Mouse (Mus musculus) layer of hippocampus, adult 2 months (tissue): ENCODE measurements around the gene Capn5. TPM values are rescaled to one million over a fixed set of nuclear protein-coding genes. Genes with fewer than 3 reads are reported as not detected.
A peak's percentile ranks its signal among the peaks of the same experiment; 100 is the strongest.

Experiments used
- DNase-seq, 2 experiments: peaks; one replicate each; pipeline ENCODE4 v3.0.0; 2022; ENCODE audit warnings: low spot score in 2 of 2
- H3K27ac ChIP-seq: fragments of 200-600 bp; 2 replicates; pipeline ENCODE4 v1.8.1; 2022
- H3K4me3 ChIP-seq: fragments of 200-600 bp; 2 replicates; pipeline ENCODE4 v1.8.1; 2022; ENCODE audit warnings: mild to moderate bottlenecking
- CTCF ChIP-seq: fragments of 200-600 bp; conservative IDR thresholded peaks from 2 replicates; pipeline ENCODE4 v1.8.1; 2022; ENCODE audit warnings: antibody characterized with exemption, mild to moderate bottlenecking, moderate library complexity
- total RNA-seq, 2 experiments: library from RNA; stranded (reverse); gene quantifications; 2 replicates each; pipeline ENCODE4 v1.2.3; 2021

Capn5 gene
- total RNA-seq, 2 experiments from 2014 or later = 42.3 to 45.0 TPM

- Histone ChIP-seq H3K4me3 (no peak overlapping the region), H3K27ac (no peak overlapping the region)
- TF ChIP-seq CTCF = no peak
- DNase-seq = no peak
Observed at GRCm38 (mm10) chr7:98077453-98077852, 100.6 kb downstream of the Capn5 start.

- no peak overlapping the region for H3K27ac ChIP-seq
- no peak overlapping the region for H3K4me3 ChIP-seq
- DNase-seq = peak; percentile 64 to 87
- peak; percentile 97 for TF ChIP-seq CTCF
Observed at GRCm38 (mm10) chr7:98071620-98072019, 106.5 kb downstream of the Capn5 start.

Other genes with a start within 250 kb of the Capn5 start
- gene Myo7a, start 58.8 kb downstream of the Capn5 start, total RNA-seq = 10 to 100 TPM; 10.5 to 10.8 TPM
- 1 to 10 TPM in 1 of 2 experiments, under 1 TPM in 1; 0.96 to 1.3 TPM for gene Omp, start 32.8 kb downstream of the Capn5 start, total RNA-seq
- gene B3gnt6, start 21.2 kb upstream of the Capn5 start, total RNA-seq = under 1 TPM; 0.34 to 0.36 TPM
- 10 to 100 TPM; 24.4 to 26.6 TPM for gene Acer3, start 142.9 kb upstream of the Capn5 start, total RNA-seq
- 1 to 10 TPM; 1.7 to 2.0 TPM for gene Tsku, start 183.1 kb upstream of the Capn5 start, total RNA-seq